Mouse (Mus musculus) cerebellum, adult 2 months (tissue): ENCODE measurements around the gene Atp8b2. TPM values are rescaled to one million over a fixed set of nuclear protein-coding genes. Genes with fewer than 3 reads are reported as not detected.

Source experiments
- DNase-seq, 2 experiments: peaks; one replicate each; pipeline ENCODE4 v3.0.0; 2021
- H3K27ac ChIP-seq: fragments of 200-500 bp; 2 replicates; pipeline ENCODE4 v1.5.1; 2012; ENCODE audit warnings: low read length, control low read depth, inconsistent platforms; ENCODE audit not compliant: insufficient read depth
- H3K27me3 ChIP-seq: fragments of 200-500 bp; 2 replicates; pipeline ENCODE4 v1.6.1; 2012; ENCODE audit warnings: inconsistent platforms, mild to moderate bottlenecking, low read length, moderate library complexity; ENCODE audit not compliant: control insufficient read depth, insufficient read depth
- H3K4me1 ChIP-seq: fragments of 200-500 bp; 2 replicates; pipeline ENCODE4 v1.6.1; 2011; ENCODE audit warnings: low read length; ENCODE audit not compliant: control insufficient read depth, insufficient read depth
- H3K4me3 ChIP-seq: fragments of 200-500 bp; replicated peaks from 2 replicates; pipeline ENCODE3; 2011; ENCODE audit warnings: mild to moderate bottlenecking, low read depth, low read length, control low read depth; ENCODE audit not compliant: insufficient read depth
- CTCF ChIP-seq: fragments of 200-500 bp; IDR thresholded peaks from 2 replicates; pipeline ENCODE4 v1.5.1; 2011; ENCODE audit warnings: low read depth, mild to moderate bottlenecking, control low read depth, low read length, moderate library complexity, borderline replicate concordance; ENCODE audit not compliant: insufficient read depth
- POLR2A ChIP-seq: fragments of 200-500 bp; IDR thresholded peaks from 2 replicates; pipeline ENCODE4 v1.6.1; 2011; ENCODE audit warnings: low read length, control low read depth, borderline replicate concordance; ENCODE audit not compliant: insufficient read depth
- WGBS: fragments of 180-500 bp; shearing (Covaris S2); methylation state at CpG from one replicate; pipeline ENCODE4 v1.1.7; 2018; 5-methylcytosine and 5-hydroxymethylcytosine counted together
- polyA plus RNA-seq: library from polyadenylated mRNA; depleted of rRNA; stranded (reverse); fragments of >200 nt; gene quantifications from 2 replicates; pipeline ENCODE4 v1.2.3, GENCODE M21; 2012

Gene Atp8b2
- polyA plus RNA-seq, 1 experiment: 91.9 TPM

- no peak for DNase-seq
- Histone ChIP-seq H3K4me1 (no peaks in the 10 kb centered on the region), H3K4me3 (no peak overlapping the region), H3K27ac (no peak overlapping the region), H3K27me3 (no peaks in the 10 kb centered on the region)
- 72% methylated on average over 4 of the region's 4 CpGs for WGBS
- no peak for TF ChIP-seq CTCF
- no peak for TF ChIP-seq POLR2A
Observed at GRCm38 (mm10) chr3:89928956-89929355, 34.4 kb downstream of the Atp8b2 start.

- H3K27ac ChIP-seq: no peak overlapping the region
- no peaks in the 10 kb centered on the region for H3K27me3 ChIP-seq
- no peak for TF ChIP-seq POLR2A
- TF ChIP-seq CTCF: no peak
- no peak overlapping the region for H3K4me3 ChIP-seq
- H3K4me1 ChIP-seq: no peaks in the 10 kb centered on the region
- DNase-seq: no peak
- 100% methylated on average over 1 of the region's 1 CpGs for WGBS
Observed at GRCm38 (mm10) chr3:89926440-89926839, 36.9 kb downstream of the Atp8b2 start.

GRCm38 (mm10) chr3:89920711-89921110, 42.6 kb downstream of the Atp8b2 start:
- H3K27ac ChIP-seq: no peak overlapping the region
- H3K4me3 ChIP-seq: no peak overlapping the region
- TF ChIP-seq CTCF (no peak), POLR2A (no peak)
- WGBS: 67% methylated on average over 6 of the region's 6 CpGs
- no peaks in the 10 kb centered on the region for H3K27me3 ChIP-seq
- no peak for DNase-seq
- no peaks in the 10 kb centered on the region for H3K4me1 ChIP-seq

GRCm38 (mm10) chr3:89917408-89917807, 45.9 kb downstream of the Atp8b2 start:
- Histone ChIP-seq H3K4me3 (no peak overlapping the region), H3K4me1 (0 out of 2 replicates have a peak, but pooled peaks cover 2% of the 10 kb centered on the region), H3K27me3 (no peaks in the 10 kb centered on the region), H3K27ac (no peak overlapping the region)
- TF ChIP-seq POLR2A: no peak
- no peak for TF ChIP-seq CTCF
- DNase-seq: no peak
- WGBS: 59% methylated on average over 3 of the region's 3 CpGs

GRCm38 (mm10) chr3:89916622-89917021, 46.7 kb downstream of the Atp8b2 start:
- 90% methylated on average over 1 of the region's 1 CpGs for WGBS
- Histone ChIP-seq H3K27ac (no peak overlapping the region), H3K4me3 (no peak overlapping the region), H3K4me1 (0 out of 2 replicates have a peak, but pooled peaks cover 2% of the 10 kb centered on the region), H3K27me3 (no peaks in the 10 kb centered on the region)
- no peak for DNase-seq
- TF ChIP-seq POLR2A (no peak), CTCF (no peak)

GRCm38 (mm10) chr3:89914700-89915099, 48.6 kb downstream of the Atp8b2 start:
- WGBS: 74% methylated on average over 4 of the region's 4 CpGs
- DNase-seq: no peak
- no peak overlapping the region for H3K4me3 ChIP-seq

GRCm38 (mm10) chr3:89912543-89913391, 50.5 kb downstream of the Atp8b2 start, which contains the start of gene Il6ra:
Gene Il6ra (minus strand): TSS chr3:89913196.
- no peaks in the 10 kb centered on the region for H3K27me3 ChIP-seq
- H3K4me1 ChIP-seq: 0 out of 2 replicates have a peak, but pooled peaks cover 2% of the 10 kb centered on the region
- no peak for TF ChIP-seq POLR2A
- no peak for TF ChIP-seq CTCF
- 2% methylated on average over 75 of the region's 75 CpGs for WGBS
- H3K4me3 ChIP-seq: peak within 1 kb of the TSS; percentile 36
- peak; percentile 65 to 72 for DNase-seq
- no peak within 1 kb of the TSS for H3K27ac ChIP-seq

More at GRCm38 (mm10) chr3:89914700-89915099, 48.6 kb downstream of the Atp8b2 start:
- 0 out of 2 replicates have a peak, but pooled peaks cover 2% of the 10 kb centered on the region for H3K4me1 ChIP-seq
- TF ChIP-seq POLR2A (no peak), CTCF (no peak)
- H3K27me3 ChIP-seq: no peaks in the 10 kb centered on the region
- no peak overlapping the region for H3K27ac ChIP-seq

GRCm38 (mm10) chr3:89912108-89912542, 51.2 kb downstream of the Atp8b2 start:
- no peaks in the 10 kb centered on the region for H3K27me3 ChIP-seq
- WGBS: 55% methylated on average over 6 of the region's 6 CpGs
- H3K4me3 ChIP-seq: no peak overlapping the region
- no peak for DNase-seq
- 0 out of 2 replicates have a peak, but pooled peaks cover 2% of the 10 kb centered on the region for H3K4me1 ChIP-seq
- no peak overlapping the region for H3K27ac ChIP-seq
- no peak for TF ChIP-seq POLR2A
- TF ChIP-seq CTCF: no peak
